Mouse (Mus musculus): ENCODE results near the gene Btbd7.

Gene Btbd7

GRCm38 (mm10) chr12:102878031-102878823, at the start of gene Btbd7:
TSS of gene Btbd7 (minus strand) at chr12:102878471.
- peak; percentile 95 for DNase-seq

DNA sequence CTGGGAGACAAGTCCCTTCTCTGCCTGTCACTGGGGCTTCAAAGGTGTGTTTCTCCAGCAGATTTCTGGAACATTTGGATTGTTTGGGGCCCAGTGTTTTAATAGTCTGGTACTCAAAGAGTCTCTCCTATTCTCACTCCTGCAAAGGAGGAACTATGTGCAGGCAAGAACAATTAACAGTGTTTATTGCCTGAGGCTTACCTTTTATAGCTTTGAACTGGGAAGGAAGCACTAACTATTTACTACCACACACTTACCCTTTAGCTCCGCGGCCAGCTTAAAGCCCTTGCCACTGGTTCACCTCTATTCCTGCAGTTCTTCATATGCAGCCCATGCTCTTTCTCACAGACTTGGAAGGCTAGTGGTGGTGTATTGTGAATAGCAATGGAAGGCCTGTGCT, 37.8 kb upstream of the Btbd7 start:
- no peak for DNase-seq

DNA sequence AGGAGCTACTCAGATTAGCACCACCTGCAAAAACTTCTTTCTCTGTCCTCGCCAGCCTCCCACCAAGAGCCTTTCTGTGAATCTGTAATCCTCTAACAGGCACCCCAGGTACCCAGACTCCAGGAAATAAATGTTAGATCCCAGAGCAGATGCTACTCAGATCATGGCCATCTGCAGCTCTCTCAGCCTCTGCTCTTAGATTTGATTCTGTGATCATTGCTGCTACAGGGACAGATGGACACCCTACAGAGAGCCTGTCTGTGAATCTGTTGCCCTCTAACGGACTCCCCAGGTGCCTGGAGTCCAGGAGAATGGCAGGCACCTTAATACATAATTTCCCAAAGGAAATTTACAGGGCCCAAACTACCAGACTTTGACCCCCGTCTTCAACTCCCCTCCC, 29.9 kb upstream of the Btbd7 start:
- peak; percentile 53 for DNase-seq

GRCm38 (mm10) chr12:102899091-102899490, 20.8 kb upstream of the Btbd7 start, which contains the start of gene Cox8c:
TSS of gene Cox8c (plus strand) at chr12:102899316.
- no peak for DNase-seq

DNA sequence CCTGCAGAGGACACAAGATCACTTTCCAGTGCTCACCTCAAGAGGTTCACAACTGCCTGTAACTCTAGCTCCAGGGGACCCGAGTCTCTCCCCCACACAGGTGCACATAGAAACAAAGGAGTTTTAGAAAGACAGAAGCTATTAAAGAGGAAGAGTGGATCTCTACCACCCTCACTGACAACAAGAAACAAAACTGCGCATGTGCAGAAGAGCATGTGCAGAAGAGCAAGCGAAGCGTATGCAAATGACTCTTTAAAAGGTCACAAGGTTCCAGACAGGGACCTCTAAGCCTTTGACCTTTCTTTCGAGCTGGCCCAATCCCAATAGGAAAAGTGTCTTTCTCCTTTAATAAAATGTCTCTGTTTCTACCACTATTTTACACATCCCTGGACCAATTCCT, 10.3 kb upstream of the Btbd7 start:
- no peak for DNase-seq

DNA sequence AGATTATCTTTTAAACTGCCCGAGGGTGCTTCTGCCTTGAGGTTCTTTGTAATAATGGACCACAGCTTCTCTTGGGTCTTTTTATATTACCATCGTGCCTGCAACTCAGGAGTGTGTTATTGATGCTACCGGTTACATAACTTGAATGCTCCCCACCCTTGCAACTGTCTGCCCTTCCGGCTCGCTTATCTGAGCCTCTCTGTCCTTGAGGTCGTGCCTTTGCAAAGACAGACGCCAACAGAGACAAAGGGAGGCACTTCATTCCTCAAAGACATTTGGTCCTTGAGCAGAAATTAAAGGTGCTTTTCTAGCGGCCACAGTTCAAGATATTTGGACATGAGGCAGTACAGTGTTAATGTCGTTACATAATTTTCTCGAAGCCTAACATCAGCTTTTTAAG, 9.1 kb upstream of the Btbd7 start:
- DNase-seq, result no peak

GRCm38 (mm10) chr12:102885735-102886134, 7.5 kb upstream of the Btbd7 start:
- DNase-seq, result peak; percentile 39

DNA sequence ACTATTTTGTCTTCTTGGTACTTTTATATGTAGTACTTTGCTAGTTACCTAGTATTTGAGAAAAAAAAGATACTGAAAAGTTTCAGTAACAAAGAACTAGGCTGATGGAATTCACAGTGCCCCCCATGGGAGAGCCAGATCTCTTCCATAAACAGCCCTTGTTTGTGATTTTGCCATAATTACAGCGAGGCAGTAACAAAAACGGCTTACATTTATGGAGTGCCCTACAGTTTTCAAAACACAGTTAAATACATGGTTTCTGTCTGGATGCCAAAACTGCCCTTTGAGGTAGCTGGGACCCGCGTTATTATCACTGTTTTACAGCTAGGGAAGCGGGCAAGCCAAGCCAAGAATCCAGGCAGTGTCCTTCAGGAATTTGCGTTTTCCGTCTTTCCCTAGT, 630 bp upstream of the Btbd7 start:
- DNase-seq, result peak; percentile 14

DNA sequence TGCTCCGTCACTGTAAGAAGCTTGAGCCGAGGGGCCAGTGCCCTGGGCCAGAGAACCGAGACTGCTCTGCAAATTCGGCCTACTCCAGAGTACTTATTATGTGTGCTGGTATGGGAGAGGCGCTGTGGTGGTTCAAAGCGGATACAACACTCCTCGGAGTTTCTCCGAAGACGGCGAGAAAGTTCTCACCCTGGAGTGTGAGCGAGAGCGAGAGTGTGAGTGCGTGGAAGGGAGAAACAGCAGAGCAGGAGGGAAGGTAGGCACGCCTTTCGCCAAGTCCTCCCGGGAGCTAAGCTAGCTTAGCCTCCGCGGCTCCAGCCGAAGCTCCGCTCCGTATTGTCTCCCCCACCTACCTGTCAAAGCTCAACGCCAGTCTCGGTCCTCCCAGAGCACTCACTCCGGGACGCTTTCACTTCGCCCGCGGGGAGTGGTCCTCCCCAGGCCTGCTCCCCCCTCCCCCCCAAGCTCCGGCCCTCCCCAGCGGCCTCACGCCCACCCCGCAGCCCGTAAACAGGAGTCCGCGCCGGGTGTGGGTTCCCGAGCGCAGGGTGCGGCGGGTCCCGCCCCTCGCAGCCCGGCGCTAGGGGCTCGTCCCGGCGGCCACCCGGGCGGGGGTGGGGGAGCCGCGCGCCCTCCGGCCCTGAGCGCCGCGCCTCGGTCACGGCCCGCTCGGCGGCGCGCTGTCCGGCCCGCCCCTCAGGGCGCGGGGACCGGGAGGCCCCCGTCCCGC, 805 bp downstream of the Btbd7 start:
- peak; percentile 10 for DNase-seq

DNA sequence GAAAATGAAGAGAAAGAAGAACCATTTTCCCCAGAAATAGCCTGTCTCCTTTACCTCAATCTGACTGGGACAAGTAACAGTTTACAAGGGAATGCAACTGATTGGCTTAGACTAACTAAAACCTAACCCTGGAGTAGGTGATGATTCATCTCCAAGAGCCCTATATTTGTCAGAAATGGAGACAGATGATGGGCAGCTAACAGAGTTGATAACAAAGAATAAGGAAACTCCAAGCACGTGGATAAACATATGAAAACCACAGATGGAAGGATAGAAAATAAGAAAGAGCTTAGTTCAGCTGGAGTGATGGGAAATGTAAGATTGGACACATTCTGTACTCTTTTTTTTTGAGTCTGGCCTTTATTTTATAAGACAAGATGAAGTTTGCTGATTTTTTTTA, 7.7 kb downstream of the Btbd7 start:
- no peak for DNase-seq

DNA sequence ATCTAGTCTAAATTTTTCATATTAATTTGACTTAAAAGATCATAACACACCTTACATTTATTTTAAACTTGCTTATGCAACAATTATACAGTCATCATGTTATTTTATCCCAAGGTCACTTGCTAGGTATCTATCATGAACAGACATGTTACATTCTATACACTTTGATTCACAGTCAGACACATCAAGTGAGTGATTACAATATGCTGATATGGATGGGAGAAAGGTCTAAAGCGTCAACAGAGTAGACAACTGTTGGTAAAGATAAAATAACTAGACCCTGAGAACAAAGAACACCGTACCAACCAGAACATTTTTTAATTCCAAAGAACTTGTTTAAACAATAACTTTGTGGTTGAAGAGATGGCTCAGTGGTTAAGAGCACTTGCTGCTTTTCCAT, 8.5 kb downstream of the Btbd7 start:
- DNase-seq, result no peak

DNA sequence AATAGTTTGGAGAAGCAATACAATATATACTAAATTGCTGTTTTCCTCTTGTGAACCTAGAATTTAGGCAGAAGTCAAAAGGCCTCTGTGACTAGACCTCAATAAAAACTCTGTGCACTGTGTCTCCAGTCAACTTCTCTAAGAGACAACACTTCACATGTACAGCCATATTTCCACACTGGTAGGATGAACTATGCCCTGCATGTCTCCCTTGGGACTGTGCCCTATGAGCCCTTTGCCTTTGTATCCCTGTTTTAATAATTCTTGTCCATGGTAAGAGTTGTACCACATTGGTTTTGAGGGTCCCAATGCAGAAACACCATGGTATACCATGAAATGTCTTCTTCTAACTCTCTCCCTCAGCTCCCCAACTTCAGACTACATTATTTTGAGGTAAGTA, 17.5 kb downstream of the Btbd7 start:
- no peak for DNase-seq

DNA sequence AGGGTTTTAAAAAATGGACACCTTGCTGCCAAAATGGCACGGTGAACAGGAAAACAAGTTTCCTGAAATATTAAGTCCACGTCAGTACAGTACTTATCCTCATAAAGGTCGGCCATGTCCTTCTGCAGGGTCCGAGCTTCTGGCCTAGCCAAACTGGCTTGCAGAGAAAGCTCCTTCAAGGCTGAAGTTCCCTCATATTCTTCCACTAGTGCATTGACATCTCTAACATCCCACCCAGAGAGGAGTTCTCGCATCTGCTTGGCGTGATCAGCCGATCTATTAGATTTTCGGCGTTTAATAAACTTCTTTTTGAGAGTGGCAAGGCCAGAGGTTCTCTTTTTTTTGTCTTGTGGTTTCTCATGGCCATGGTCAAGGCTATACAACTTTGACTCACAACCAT, 40.0 kb downstream of the Btbd7 start:
- DNase-seq, result no peak

- DNase-seq, result no peak
Observed at GRCm38 (mm10) chr12:102832746-102833300, 45.4 kb downstream of the Btbd7 start.

- DNase-seq, result no peak
Observed at GRCm38 (mm10) chr12:102831888-102832287, 46.4 kb downstream of the Btbd7 start.

GRCm38 (mm10) chr12:102827119-102827518, 51.2 kb downstream of the Btbd7 start:
- no peak for DNase-seq

DNA sequence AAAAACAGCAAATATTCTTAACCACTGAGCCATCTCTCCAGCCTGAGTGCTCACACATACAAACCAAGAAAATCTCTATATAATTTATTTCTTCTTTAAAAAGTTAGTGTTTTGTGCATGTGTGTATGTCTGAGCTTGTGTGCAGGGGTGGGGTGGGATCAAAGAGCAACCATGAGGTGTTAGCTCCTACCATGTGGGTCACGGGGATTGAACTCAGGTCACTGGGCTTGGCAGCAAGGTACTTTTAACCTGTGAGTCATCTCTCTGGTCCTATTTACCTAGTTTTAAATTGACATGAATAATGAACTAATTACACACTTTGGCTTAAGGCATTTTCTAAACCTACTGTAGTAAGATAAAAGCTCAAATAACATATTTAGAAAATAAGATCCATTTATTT, 51.9 kb downstream of the Btbd7 start:
- no peak for DNase-seq

DNA sequence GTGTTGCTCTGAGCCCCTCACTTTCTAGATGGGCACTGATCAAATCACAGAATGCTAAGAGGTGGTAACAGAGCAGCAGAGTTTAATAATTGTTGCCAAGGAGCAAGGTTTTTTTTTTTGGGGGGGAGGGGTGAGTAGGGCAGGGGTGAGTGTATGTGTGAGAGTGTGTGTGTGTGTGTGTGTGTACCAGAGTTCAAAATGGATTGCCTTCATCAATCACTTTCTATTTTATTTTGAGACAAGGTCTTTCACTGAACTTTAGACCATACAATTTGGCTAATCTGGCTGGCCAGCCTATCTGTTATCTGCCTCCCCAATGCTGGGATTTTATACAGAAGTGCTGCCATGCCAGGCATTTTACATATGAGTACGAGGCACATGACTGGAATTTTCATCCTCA, 63.4 kb downstream of the Btbd7 start:
- DNase-seq, result no peak

GRCm38 (mm10) chr12:102799528-102799927, 78.7 kb downstream of the Btbd7 start:
- DNase-seq, result no peak

- no peak for DNase-seq
Observed at GRCm38 (mm10) chr12:102787927-102788326, 90.3 kb downstream of the Btbd7 start.

DNA sequence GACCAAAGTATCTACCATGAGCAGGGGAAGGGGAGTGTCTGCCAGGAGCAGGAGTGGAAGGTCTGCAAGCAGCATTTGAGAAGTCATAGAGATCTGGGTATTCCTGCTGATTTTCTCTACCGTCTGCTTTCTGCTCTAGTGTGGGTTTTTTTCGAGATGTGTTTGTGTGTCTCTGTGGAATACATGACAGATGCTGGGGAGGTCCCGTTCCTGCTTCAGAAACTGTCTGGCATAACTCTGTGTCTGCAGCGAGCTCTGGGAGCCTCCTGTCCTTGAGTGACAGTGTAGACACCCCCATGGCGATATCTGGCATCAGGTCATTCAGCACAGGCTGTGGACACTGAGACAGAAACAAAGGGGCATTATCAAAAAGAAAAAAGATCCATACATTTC, 92.7 kb downstream of the Btbd7 start:
- peak; percentile 54 for DNase-seq

- no peak for DNase-seq
Observed at GRCm38 (mm10) chr12:102784899-102785592, 93.2 kb downstream of the Btbd7 start.

DNA sequence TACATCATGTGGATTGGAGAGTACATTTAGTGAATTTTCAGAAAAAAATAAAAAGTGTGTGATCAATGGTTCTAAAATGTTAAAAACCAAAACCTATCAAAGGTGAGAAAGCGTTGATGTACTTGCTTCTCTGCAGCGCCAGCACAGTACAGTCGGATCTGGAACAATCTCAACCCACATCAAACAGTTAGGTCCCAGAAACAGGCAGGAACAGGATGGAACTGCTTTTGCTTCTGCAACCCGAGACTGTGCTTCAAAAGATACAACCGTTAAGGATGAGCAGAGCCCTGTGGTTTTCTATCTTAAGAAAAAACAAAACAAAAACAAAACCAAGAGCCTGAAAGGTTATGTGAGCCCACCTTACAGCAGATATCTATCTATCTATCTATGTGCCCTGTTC, 95.4 kb downstream of the Btbd7 start:
- no peak for DNase-seq

All from layer of hippocampus, adult 9-11 months (tissue).